Mouse (Mus musculus): ENCODE measurements around the gene Lin28a. TPM values are rescaled to one million over a fixed set of nuclear protein-coding genes. Genes with fewer than 3 reads are reported as not detected.

The Lin28a gene
- total RNA-seq, 2 experiments from 2014 or later, result not detected

GRCm38 (mm10) chr4:133980496-133980895, 38.1 kb downstream of the Lin28a start:
- no peak for DNase-seq (ENCODE audit: low spot score in 2 of 2)

DNA sequence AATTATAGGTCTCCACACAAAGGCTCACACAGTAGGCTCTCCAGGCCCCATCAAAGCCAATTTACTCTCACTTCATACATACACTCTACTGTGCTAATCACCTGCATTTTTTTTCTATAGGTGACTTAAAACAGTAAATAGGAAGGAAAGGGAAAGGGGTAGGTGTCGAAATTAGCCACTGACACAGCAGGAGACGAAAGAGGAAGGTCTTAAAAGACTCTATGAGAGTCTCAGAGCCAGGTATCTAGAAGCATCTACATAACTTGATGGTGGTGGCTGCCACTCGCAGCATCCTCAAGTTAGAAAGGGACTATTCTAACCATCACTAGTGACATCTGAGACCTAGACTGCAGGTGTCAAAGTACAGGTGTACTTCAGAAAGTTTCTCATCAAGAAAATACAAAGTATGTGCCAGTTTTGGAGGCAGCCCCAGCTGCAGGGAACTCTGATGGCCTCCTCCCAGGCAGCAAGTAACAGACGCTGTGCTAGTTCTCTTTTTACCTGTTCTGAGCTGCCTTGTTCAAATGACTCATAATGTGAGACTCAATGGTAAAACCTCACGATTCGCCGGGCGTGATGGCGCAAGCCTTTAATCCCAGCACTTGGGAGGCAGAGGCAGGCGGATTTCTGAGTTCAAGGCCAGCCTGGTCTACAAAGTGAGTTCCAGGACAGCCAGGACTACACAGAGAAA, 40.5 kb downstream of the Lin28a start:
- no peak for DNase-seq (ENCODE audit: low spot score in 2 of 2)

DNA sequence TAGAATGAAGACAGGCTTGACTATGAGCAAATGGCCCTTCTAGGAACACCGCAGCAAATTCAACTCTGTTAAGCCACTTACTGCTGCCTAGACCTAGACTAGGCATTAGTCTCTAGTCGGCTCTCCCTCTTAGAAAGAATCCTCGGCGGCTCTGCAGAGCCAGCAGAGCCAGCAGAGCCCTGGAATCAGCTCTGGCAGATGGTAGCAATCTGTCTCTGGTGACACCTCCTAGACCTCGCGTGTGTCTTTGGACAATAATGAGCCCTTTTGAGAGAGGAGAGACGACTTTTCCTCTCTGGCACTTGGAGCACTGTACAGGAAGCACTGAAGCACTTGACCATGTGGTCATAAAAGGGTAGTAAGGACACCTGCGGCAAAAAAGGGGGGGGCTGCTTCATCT, 46.9 kb downstream of the Lin28a start:
- no peak for DNase-seq (ENCODE audit: low spot score in 2 of 2)

DNA sequence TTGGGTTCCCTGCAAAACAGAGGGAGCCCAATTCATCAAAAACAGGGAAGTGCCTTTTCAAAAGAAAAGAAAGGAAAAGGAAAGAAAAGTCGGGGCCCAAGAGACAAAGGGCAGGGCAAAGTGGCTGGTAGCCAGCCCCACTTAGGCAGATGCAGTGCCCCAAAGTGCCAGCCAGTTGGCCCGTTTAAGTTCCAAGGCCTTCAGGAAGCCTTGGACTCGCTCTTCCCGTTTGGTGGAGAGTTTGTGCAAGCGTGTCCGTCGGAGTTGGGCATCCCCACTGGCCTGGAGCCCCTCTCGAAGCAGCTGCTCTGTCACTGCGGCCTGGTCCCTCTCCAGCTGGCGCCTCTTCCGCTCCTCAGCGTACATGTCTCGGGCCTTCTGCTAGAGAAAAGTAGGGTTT, 47.8 kb downstream of the Lin28a start:
- peak; percentile 34 to 54 for DNase-seq (ENCODE audit: low spot score in 2 of 2)

GRCm38 (mm10) chr4:133970196-133970595, 48.4 kb downstream of the Lin28a start:
- DNase-seq (ENCODE audit: low spot score in 2 of 2), result peak; percentile 48 to 56

- peak; percentile 15 to 38 for DNase-seq (ENCODE audit: low spot score in 2 of 2)
Measured at GRCm38 (mm10) chr4:133969114-133969770, 49.4 kb downstream of the Lin28a start.

GRCm38 (mm10) chr4:133968150-133968921, 50.3 kb downstream of the Lin28a start, which contains the start of gene Hmgn2:
TSS of gene Hmgn2 (minus strand) at chr4:133968650.
- DNase-seq (ENCODE audit: low spot score in 2 of 2), result peak; percentile 53 to 57

GRCm38 (mm10) chr4:133967866-133968149, 50.8 kb downstream of the Lin28a start:
- DNase-seq (ENCODE audit: low spot score in 2 of 2), result peak; percentile 95 to 96

GRCm38 (mm10) chr4:133967138-133967865, 51.3 kb downstream of the Lin28a start:
- peak; percentile 98 for DNase-seq (ENCODE audit: low spot score in 2 of 2)

DNA sequence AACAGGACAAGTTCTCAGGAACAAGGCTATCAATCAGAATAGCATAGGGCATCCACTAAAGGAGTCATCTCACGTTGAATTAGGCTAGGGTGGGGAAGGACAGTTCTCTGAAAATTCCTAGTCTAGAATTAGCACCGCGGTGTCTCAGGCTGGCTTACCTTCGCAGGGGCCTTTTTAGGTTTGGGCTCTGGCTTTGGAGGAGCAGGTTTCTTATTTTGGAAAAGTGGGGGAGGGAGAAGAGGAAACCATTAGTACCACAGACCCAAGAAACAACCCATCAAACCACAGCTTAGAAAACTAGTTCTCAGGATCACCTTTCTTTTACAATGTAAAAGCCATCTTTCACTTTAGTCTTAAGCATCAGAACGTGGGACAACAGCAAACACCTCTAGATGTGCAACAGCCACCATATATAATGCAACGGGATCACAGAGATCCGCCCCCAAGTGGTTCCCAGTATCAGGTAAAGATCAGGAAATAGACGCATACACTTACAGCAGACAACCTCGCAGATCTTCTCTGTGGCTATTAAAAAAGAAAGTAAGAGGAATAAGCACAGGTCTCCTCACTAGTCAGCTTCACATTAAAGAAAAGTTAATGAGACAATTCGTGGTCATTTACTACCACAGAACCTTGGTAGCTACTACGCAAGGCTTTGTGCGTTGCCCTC, 52.2 kb downstream of the Lin28a start:
- no peak for DNase-seq (ENCODE audit: low spot score in 2 of 2)

GRCm38 (mm10) chr4:133962566-133962965, 56.1 kb downstream of the Lin28a start:
- no peak for DNase-seq (ENCODE audit: low spot score in 2 of 2)

GRCm38 (mm10) chr4:133958884-133959283, 59.8 kb downstream of the Lin28a start:
- DNase-seq (ENCODE audit: low spot score in 2 of 2), result no peak

DNA sequence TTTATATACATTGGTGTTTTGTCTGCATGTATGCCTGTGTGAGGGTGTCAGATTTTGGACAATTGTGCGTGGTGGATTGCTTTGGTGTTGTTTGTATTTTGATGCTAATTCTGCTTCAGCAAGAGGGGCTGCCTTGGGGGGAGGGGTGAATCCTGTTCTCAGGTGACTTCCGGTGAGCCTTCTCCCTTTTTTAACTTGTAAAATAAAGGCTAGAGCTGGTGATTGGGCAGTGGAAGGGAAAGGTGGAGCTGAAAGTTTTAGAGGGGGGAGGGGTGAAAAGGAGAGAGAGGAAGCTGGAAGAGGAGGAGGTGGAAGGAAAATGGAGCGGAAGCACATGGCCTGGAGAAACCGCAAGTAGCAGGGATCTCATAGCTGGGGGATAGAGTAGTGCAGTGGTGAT, 62.3 kb downstream of the Lin28a start:
- no peak for DNase-seq (ENCODE audit: low spot score in 2 of 2)

Other genes with a start within 250 kb of the Lin28a start
- gene Rps6ka1, start 131.0 kb downstream of the Lin28a start, total RNA-seq (2021), result 10 to 100 TPM; 18.2 TPM
- 100 to 1,000 TPM; 199 to 225 TPM for gene Hmgn2, start 50.2 kb downstream of the Lin28a start, total RNA-seq (2021)
- 10 to 100 TPM; 57.3 to 58.6 TPM for gene Dhdds, start 17.9 kb downstream of the Lin28a start, total RNA-seq (2021)
- not detected for gene Zfp683, start 35.0 kb upstream of the Lin28a start, total RNA-seq (2021)
- gene Crybg2, start 42.0 kb upstream of the Lin28a start, total RNA-seq (2021), result 1 to 10 TPM; 2.1 to 2.7 TPM
- gene Cd52, start 76.2 kb upstream of the Lin28a start, total RNA-seq (2021), result 1 to 10 TPM; 1.2 to 2.4 TPM
- 10 to 100 TPM; 19.5 to 23.2 TPM for gene Ubxn11, start 83.7 kb upstream of the Lin28a start, total RNA-seq (2021)
- gene Sh3bgrl3, start 109.9 kb upstream of the Lin28a start, total RNA-seq (2021), result 100 to 1,000 TPM; 292 to 301 TPM
- gene Cep85, start 168.3 kb upstream of the Lin28a start, total RNA-seq (2021), result 10 to 100 TPM; 11.8 to 16.0 TPM
- gene Gm7534, start 184.2 kb upstream of the Lin28a start, total RNA-seq (2021), result not detected
- gene Catsper4, start 208.5 kb upstream of the Lin28a start, total RNA-seq (2021), result under 1 TPM in 1 of 2 experiments, not detected in 1; 0.43 TPM
- under 1 TPM in 1 of 2 experiments, not detected in 1; 0.16 TPM for gene Cnksr1, start 219.6 kb upstream of the Lin28a start, total RNA-seq (2021)
- gene E130218I03Rik, start 224.8 kb upstream of the Lin28a start, total RNA-seq (2021), result not detected
- gene Zfp593, start 226.8 kb upstream of the Lin28a start, total RNA-seq (2021), result 10 to 100 TPM; 11.1 to 12.5 TPM
- gene Gm30191, start 228.1 kb upstream of the Lin28a start, total RNA-seq (2021), result not detected
- gene Grrp1, start 235.3 kb upstream of the Lin28a start, total RNA-seq (2021), result 1 to 10 TPM; 2.6 to 3.5 TPM

All from layer of hippocampus, postnatal 10 days (tissue).